Mouse (Mus musculus) layer of hippocampus, adult 11-12 months (tissue): ENCODE results near the gene Abca4.

Experiments
- DNase-seq: peaks from one replicate; pipeline ENCODE4 v3.0.0; 2022; ENCODE audit warnings: low spot score

Abca4 gene

DNA sequence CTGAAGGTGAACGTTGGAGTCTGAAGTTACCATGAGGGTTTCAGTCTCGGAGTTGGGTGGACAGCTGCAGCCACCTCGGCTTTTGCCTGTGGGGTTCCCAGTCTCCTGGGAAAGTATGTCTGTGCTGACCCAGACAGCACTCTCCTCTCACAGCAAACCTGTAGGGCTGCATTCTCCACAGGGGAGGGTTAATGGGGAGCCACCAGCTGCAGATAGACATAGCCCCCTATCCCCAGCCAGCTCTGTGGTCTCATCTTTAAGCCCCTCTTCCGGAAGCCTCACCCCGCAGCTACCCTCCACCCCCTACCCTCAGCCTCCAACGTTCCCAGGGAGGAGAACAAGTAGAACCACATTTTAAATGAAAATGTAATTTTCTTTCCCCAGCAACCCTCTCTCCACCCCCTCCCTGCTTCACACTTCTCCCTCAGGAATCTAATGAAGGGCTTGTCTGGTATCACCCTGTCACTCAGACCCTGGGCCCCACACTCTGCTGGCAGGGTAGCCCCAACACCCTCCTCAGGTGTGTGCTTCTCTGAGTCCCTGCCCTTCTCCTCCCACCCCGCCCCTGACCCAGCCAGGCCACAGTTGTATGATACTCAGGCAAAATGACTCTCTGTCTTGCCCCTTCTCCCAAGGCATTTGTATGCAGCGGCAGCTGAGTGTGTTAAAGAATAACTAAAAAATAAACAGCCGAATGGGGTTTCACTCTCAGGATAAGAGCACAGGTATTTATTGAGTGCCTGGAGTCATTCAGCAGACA lies 14.4 kb downstream of the Abca4 start:
- DNase-seq = no peak

DNA sequence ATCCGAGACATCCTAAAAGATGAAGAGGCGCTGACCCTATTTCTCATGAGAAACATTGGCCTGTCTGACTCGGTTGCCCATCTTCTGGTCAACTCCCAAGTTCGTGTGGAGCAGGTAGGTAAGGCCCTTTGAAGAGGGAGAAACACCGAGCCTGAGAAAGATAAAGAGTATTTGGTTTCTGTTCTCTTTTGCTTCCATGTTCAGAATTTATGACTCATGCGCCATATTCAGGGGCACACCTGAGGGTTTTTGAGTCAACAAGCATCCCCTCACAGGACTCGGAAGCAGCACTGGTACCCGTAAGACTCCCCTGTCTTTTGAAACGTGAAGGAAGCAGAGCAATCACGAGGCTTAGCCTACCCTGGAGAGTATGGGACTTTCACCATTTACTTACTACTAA lies 18.3 kb downstream of the Abca4 start:
- no peak for DNase-seq

DNA sequence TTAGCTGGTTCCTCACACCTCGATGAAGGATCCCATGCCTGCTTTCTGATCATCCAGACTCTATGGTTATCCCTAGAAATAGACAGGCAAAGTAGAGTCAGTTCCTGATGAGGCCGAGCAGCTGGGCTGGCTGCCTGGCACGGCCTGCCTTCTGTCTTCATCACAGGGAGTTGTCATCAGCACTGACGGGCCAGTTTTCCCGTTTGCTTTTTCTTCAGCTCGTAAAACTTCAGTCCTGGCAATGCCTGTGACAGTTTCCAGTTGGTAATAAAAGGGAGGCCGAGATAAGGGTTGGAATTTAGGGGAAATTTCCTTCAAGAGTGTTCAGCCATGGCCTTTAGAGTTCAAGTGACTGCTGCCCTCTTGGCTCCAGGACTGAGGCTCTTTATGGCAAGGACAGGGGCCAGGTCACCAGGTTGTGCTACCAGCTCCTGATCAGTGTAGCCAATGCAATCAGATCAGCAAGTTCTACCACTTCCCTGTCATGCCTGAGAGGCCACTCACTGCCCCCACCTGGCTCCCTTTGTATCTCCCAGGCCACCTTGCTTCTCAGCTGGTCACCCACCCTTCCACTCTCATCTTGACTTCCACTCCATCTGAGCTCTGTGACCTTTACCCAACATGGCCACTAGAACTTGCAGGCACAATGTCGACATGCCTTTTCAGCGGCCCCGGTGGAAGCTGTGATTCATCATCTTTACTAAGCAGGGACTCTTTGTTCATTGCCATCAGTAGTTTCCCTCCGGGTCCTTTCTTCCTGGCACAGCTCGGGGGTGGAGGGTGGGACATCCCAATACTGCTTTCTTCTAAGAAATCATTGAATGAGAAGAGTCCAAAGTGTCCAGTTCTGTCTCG lies 20.5 kb downstream of the Abca4 start:
- no peak for DNase-seq

DNA sequence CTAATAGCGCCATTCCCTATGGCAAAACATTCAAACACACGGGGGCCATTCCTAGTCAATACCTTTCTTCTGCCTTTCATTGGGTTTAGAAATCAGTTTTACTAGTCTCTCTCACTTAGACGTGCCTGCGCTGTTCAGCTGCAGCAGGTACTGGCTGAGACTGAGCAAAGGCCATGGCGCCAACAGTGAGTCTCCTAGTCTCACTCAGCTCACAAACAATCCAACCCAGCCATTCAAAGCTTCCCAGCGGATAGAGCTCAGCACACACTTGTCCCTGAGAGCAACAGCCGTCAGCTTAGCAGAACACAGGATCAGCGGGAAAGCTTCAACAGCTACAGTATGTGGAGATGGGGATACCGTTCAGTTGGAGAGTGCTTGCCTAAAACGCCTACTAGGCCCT lies 27.5 kb downstream of the Abca4 start:
- DNase-seq = no peak

DNA sequence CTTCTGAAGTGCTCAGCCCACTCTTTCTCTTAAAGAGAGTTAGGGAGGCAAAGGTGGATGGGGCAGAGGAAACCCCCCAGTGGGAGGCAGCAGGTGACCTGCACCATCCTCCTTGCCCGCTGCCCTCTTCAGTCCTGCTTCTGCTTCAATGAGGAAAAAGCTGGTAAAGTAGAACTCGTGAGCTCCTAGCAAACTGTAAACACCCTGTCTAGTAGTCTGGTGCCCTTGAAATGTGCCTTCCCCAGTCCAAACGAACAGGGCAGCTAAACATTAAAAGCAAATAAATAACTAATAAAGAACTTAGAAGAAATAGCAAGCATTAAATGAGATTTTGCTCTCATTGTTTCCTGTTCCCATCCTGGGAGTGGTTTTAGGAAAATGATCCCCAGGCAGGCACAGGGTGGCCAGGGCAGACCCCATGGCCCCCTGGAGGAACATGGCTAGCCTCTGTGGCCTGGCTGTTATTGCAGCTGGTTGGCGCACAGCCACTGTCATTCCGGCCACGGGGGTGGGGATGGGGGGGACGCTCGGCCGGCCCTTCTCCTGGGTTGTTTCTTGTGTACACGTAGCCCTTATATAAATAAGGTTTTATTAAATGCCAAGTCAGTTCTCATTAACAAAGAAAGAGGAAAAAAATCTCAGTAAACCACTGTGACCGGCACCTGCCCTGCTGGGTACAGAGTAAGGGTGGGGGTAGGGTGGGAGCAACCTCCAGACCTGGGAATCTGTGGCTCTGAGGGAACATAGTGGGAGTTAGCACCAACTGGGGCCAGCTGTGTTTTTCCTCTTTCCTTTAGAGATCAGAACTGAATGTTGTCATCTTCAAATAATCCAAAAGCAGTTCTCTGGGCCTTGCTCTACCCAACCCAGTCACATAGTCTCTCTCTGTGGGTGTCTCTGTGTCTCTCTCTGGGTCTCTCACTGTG lies 28.7 kb downstream of the Abca4 start:
- DNase-seq = no peak

DNA sequence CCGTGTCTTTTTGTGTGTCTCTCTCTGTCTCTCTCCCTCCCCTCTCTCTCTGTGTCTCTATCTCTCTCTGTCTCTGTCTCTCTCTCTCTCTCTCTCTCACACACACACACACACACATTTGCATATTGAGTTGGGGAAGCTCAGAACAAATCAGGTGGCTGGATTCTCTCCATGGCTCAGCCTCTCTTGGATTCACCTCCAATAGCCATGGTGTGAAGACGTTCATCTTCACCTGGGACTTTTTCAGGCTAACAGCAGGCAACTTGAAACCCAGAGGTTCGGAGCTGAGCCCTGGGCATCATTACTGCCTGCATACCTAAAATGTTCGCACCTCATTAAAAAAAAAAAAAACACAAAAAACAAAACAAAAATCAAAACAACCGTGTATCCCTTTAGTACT lies 29.4 kb downstream of the Abca4 start:
- no peak for DNase-seq

DNA sequence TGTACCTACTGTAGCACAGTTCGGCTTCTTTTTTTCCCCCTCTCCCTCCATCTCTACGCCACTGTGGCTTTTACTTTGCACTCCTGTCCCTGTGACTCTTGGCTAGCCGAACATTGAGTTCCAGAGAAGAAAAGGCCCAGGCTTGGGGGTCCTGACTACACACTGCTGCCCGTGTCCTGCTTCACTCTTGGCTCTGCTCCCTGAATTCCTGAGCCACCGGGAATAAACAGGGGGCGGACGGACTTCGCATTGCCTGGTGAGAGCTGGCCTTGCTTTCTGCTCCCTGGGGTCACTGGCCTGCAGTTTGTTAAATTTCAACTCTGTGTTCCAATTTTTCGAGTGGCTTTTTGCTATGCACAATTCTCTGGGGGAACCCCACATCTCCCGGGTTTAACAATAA lies 30.1 kb downstream of the Abca4 start:
- no peak for DNase-seq

DNA sequence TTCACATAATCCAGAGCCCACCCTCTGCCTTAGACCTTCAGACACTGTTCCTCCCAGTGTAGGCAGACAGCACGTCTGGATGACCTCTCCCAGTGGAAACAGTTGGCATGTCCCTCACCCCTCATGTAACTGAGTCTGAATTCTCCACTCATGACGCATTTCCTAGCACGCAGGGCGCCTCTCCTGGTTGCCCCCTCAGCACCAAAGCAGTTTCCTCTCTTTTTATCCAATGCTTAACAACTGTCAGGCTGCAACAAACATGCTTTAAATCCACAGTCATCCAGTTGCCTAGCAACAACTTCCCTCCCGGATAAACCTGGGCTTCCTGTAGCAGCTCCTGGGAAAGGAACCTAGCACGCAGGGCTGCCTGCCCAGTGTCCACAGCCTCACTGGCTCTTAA lies 33.9 kb downstream of the Abca4 start:
- peak; percentile 30 for DNase-seq

DNA sequence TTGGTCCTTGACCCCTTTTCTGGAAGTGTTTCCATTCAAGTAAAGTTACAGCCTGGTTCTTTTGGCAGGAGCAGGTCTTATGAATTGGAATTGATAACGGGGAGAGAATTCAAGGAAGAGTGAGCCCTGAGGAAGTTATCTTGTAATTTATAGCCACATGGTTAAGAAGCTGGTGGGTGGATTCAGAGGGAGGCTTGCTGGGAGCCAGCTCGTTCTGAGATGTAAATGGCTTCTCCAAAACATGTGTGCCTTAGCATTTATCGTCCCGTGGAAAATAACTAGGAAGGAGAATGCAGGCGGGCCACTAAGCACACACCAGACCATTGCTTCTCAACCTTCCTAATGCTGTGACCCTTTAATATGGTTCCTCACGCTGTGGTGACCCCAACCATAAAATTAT lies 34.9 kb downstream of the Abca4 start:
- no peak for DNase-seq

DNA sequence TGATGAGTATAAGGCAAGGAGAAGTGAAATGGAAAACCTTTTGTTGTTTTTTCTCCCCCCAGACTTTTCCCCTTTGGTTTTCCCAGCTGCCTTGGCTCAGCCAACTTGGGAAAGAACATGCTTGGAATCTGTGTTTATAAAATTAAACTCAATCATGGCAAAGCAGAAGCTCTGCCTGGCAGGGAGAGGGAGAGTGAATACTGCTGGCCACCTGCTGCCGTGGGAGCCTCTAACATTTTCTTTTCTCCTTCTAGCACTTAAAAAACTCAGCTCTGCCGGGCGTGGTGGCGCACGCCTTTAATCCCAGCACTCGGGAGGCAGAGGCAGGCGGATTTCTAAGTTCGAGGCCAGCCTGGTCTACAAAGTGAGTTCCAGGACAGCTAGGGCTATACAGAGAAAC lies 37.4 kb downstream of the Abca4 start:
- peak; percentile 40 for DNase-seq

DNA sequence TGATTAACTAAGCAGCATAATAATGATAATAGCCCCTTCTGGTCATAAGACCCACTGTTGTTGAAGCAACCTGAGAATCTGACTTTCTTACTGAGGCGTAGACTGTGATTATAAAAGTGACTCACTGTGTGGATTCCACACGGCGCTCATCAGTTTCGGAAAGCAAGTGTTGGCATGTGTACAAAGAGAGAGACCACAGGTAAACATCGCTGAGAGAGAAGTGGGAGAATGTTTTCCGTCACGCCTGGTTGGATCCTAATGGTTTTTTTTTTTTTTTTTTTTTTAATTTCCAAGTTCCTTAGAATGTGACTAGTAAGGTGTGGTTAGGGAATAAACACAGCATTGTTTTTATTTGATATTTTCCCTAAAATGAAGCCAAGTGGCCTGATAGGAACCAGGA lies 38.1 kb downstream of the Abca4 start:
- no peak for DNase-seq

DNA sequence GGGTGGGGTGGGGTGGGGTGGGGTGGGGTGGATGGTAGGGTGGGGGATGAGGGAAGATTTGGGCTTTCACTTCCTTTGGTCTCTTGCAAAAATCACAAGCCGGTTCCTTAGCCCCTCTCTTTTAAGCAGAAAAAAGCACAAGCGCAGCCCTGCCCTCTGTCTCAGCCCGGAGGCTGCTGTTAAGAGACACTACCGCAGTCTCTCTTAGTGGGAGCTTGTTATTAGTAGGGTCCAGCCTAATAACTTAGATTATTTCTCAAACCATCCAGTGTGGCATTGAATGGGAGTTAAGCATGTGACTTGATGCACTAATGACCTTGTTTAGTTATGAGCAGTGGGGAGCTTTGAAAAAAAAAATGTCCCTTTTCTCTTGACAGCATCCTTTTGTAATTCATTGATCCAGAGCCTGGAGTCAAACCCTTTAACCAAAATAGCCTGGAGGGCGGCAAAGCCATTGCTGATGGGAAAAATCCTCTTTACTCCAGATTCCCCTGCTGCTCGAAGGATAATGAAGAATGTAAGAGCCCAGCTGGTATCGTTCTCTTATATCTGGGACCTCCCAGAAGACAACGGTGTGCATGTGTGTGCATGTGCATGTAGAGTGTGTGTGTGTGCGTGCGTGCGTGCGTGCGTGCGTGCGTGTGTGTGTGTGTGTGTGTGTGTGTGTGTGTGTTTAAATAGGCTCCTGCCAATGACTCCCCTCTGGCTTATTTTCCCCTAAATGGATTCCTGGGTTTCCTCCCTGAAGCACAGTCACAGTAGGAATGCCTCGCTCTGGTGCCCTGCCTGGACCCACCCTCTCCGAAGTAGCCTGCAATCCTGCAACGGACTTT lies 41.1 kb downstream of the Abca4 start:
- DNase-seq = no peak

DNA sequence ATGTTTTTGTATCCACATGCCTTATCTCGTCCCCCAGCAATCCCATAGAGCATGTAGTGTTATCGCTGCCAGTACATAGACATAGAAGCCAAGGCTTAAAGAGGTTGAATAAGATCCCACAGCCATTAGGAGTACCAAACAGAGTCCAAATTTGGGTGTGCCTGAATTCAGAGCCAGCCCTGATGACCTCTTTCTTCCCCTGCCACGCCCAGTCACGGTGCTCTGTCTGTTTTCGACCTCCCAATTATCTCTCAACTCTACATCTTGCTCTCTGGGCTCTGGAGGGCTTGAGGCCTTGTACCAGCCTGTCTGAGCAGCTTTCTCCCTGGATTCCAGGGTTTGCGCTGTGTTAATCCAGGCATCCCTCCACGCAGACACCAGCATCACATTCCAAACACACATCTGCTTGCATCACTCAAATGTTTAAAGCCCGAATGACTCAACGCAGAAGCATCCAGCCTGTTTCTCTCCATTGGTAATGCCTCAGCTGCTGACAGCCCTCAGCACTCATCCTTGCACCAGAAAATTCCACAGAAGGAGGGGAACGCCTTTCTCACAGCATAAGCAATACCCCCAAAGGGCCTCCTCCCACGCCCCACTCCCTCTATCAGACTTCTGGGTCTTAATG lies 43.9 kb downstream of the Abca4 start:
- no peak for DNase-seq

DNA sequence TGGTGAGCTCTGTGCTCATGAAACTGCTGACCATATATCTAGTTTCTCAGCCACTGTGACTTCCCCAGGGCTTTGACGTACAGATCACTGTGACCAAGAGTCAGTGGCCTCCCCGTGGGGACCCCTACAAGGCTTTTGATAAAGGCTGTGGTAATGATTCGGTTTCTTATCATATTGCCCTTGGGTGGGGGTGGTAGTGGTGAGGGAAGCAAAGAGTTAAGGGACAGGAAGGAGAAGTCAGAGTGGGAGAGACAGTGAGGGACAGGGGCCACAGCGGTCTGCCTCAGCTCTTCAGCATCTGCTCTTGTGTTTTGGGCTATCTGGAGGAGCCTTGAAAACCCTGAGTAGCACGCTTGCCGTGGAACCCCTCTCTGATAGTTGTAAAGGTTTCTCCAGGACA lies 46.1 kb downstream of the Abca4 start:
- DNase-seq = no peak

DNA sequence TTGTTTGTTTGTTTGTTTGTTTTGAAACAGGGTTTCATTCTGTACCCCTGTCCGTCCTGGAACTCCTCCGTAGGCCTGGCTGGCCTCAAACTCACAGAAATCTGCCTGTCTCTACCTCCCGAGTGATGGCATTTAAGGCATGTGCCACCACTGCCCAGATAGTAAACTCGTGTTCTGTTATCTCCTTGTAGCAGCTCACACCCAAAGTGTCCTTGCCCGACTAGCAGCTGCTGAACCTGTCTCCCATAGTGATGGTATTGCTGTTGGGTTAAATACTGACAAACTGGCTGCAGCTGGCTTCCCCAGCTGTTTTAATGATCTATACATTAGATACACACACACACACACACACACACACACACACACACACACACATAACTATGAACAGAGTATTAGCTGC lies 55.5 kb downstream of the Abca4 start:
- DNase-seq = no peak

DNA sequence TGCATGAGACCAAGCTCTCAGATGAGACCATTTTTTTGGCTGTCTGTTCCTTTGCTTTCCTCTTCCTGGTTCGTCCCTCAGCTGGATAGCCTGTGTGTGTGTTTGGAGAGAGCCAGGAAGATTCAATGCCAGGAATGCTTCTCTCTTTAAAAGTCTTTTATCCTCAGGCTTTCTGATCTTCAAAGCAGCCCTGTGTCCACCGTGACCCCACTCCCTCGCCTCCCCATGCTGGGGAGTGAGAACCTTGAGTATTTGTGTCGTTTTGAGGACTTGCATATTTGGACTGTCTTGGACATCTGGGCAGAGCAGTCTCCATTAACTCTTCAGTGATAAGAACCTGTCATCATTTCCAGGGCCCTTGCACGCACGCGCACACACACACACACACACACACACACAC lies 57.8 kb downstream of the Abca4 start:
- no peak for DNase-seq

DNA sequence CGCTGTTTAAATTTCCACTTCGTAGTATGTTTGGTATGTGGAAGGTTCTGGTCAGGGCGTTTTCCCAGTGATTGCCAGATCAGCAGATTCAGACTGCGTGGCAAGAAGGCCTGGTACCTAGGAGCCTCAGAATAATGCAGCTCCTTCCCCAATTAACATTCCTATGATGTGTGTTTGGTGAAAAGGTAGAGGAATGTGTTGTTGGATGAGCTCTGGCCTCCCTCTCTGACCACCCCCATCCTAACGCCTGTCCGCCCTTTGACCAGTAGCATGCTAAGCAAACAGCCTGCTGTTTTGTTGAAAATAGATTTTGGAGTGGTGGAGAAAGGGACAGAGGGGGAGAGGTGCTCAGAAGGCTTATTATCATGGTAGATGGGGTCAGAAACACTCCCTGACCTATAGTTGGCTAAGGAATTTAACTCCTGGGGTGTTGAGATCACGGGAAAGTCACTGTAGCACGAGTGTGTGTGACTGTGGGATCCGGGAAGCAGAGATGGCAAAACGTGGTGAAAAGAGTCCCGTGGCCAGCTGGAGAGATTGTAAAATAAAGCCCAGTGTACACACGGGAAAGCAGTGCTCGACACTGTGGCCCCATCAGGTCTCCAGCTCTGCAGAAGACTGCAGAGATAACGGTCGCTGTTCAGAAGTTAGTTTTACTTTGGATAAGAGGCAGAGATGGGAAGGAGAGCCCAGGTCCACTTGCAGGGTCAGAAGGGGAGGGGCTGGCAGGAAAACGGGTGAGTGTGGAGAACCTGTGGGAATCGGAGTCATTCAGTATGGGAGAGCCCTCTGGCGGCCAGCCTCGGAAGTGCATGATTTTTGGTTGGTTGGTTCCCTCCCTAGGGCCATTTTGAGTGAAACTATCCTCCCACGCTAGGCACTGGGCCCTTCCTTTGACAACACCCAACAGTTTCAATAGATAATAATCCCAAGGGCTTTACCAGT lies 59.9 kb downstream of the Abca4 start:
- DNase-seq = peak; percentile 78

DNA sequence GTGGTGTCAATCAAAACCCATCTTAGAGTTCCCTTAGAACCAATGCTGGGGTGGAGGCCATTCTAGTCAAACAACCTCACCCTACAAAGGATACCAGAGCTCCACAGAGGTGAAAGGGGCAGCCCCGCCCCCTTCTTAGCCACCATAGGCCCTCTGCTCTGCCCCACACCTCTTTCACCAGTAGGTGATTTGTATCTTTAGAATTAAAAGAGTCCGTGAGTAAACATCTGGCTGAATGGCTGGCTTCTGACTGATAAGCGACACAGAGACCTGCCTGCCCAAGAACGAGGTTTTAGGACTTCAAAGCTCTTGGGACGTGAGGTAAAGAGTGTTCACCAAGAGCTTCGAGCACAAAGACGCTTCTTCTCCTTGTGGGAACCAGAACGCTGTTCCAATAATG lies 62.7 kb downstream of the Abca4 start:
- no peak for DNase-seq

DNA sequence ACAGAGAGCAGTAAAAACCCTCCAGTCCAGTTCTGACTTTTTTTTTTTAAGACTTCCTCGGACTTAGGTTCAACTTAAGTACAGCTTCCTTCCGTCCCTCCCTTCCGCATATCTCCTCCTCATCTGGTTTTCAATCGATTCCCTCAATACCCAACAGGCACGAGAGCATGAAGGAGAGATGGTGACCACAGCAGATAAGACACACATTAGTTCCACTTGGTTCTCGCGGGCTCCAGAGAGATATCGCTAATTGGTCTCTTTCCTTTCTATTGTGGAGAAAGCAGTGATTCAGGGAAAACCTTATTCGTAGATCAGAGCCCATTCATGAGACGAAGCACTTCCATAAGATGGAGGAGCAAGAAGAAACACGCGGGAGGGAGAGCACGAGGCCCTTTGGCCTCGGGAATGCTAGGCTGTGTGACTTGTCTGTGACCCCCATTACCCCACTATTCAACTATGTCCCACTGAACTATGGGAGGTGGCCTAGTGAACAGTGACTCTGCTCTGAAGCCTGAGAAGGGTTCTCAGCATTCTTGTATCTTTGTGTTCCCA lies 63.5 kb downstream of the Abca4 start:
- no peak for DNase-seq

DNA sequence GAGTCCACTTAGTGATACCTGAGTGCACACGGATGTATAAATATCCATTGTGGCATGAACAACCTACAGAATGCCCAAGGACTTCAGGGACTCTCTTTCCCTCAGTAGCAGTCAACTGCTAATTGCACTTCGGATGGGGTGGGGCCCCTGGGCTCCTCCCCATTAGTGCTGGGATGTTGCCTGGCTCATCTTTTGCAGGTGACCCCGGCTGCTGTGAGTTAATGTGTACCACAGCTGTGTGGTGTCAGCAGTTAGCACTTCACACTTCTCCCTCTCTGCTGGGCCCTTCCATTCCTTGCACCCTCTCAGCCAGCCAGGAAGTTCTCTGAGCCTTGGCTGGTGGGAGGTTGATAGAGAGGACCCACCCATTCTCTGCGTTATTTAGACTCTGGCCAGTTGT lies 65.2 kb downstream of the Abca4 start:
- no peak for DNase-seq
